Mouse (Mus musculus): ENCODE measurements at regions not wholly inside any gene's neighbourhood (a gene's known extent, or its start where the extent isn't known, plus 50 kb on each side); places are given as distances from the start of the nearest gene placed in this dataset.

DNA sequence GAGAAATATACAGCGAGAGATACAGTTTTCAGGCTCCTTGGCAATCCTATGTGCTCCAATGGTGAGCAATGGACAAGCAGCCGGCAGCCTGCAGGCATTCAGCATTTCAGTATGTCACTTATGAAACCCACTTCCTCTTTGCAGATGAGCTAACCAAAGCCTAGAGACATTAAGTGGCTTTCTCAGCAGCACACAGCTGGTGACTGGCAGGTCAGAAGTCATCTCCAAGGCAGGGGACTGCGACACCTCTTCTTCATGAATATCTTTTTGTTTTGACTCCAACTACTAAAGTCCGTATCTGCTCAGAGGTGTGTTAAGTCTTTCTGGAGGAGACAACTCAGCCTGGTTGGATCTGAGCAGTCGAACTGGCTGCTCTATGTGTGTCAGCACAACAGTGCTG lies 528.8 kb upstream of the Kdm8 start:
- Histone ChIP-seq H3K27me3 (ENCODE audit: control insufficient read depth in 1 of 2, insufficient read depth in 2 of 2, low read length in 2 of 2) (no peaks in the 10 kb centered on the region), H3K79me2 (ENCODE audit: control insufficient read depth, insufficient read depth, low read length, poor library complexity) (no peaks in the 10 kb centered on the region), H3K27ac (ENCODE audit: control insufficient read depth, low read depth, low read length) (no peak overlapping the region), H3K4me1 (ENCODE audit: control insufficient read depth in 1 of 2, insufficient read depth in 2 of 2, low read length in 2 of 2) (no peaks in the 10 kb centered on the region), H3K4me3 (ENCODE audit: control insufficient read depth in 1 of 2, insufficient read depth in 1 of 2, low read depth in 2 of 2, low read length in 2 of 2) (no peak overlapping the region), H3K9me3 (replicated peaks; ENCODE audit: insufficient read depth, low read length) (no peaks in the 10 kb centered on the region), H3K36me3 (ENCODE audit: control insufficient read depth in 1 of 2, insufficient read depth in 2 of 2, low read length in 2 of 2) (no peaks in the 10 kb centered on the region), H3K9ac (ENCODE audit: control insufficient read depth, low read depth, low read length, poor library complexity, severe bottlenecking) (no peak overlapping the region)
- TF ChIP-seq RCOR1 (IDR thresholded peaks at IDR 0.05; ENCODE audit: low read depth, low read length) (no peak), ZKSCAN1 (IDR thresholded peaks at IDR 0.05; ENCODE audit: low read depth, low read length) (no peak), UBTF (IDR thresholded peaks at IDR 0.05; ENCODE audit: borderline replicate concordance, insufficient read depth, low read depth, low read length) (no peak)
- no peak for DNase-seq (ENCODE audit: low read depth, low spot score)

DNA sequence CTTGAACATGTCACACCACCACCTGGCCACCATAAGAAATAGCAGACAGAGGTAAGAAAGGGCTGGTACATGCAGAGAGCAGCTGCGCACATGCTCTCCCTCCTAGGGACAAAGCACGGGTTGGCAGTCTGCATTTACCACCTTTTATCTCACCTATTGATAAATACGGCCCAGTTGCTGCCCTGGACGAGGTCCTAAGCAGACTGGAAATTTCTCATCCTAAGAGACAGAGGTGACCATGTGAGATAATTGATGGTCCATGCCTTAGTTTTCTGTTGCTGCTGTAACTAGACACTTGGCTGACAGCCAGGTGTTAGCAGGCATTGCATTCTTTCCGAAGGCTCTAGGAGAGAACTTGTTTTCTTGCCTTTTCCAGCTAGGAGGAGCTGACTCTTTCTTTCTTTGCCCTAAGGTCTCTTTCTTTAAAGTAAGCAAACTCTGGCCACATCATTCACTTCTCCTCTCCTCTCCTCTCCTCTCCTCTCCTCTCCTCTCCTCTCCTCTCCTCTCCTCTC lies 526.8 kb upstream of the Kdm8 start:
- Histone ChIP-seq H3K27ac (ENCODE audit: control insufficient read depth, low read depth, low read length) (no peak overlapping the region), H3K9ac (ENCODE audit: control insufficient read depth, low read depth, low read length, poor library complexity, severe bottlenecking) (no peak overlapping the region), H3K9me3 (replicated peaks; ENCODE audit: insufficient read depth, low read length) (no peaks in the 10 kb centered on the region), H3K79me2 (ENCODE audit: control insufficient read depth, insufficient read depth, low read length, poor library complexity) (no peaks in the 10 kb centered on the region), H3K4me1 (ENCODE audit: control insufficient read depth in 1 of 2, insufficient read depth in 2 of 2, low read length in 2 of 2) (no peaks in the 10 kb centered on the region), H3K27me3 (ENCODE audit: control insufficient read depth in 1 of 2, insufficient read depth in 2 of 2, low read length in 2 of 2) (no peaks in the 10 kb centered on the region), H3K36me3 (ENCODE audit: control insufficient read depth in 1 of 2, insufficient read depth in 2 of 2, low read length in 2 of 2) (no peaks in the 10 kb centered on the region), H3K4me3 (ENCODE audit: control insufficient read depth in 1 of 2, insufficient read depth in 1 of 2, low read depth in 2 of 2, low read length in 2 of 2) (no peak overlapping the region)
- no peak for DNase-seq (ENCODE audit: low read depth, low spot score)
- TF ChIP-seq TBP (IDR thresholded peaks at IDR 0.05; ENCODE audit: low read depth, low read length), result no peak
- TF ChIP-seq MYB (IDR thresholded peaks at IDR 0.05; ENCODE audit: low read depth, low read length), result no peak
- TF ChIP-seq EP300 (IDR thresholded peaks at IDR 0.05; ENCODE audit: low read depth in 1 of 2, low read length in 2 of 2), result no peak
- TF ChIP-seq MEF2A (IDR thresholded peaks at IDR 0.05; ENCODE audit: extremely low read depth, insufficient replicate concordance, low read depth, low read length, poor library complexity, severe bottlenecking), result no peak
- TF ChIP-seq TAL1 (IDR thresholded peaks at IDR 0.05; ENCODE audit: low read length), result no peak
- TF ChIP-seq MAFK (IDR thresholded peaks at IDR 0.05; ENCODE audit: borderline replicate concordance, low read depth, low read length), result no peak

DNA sequence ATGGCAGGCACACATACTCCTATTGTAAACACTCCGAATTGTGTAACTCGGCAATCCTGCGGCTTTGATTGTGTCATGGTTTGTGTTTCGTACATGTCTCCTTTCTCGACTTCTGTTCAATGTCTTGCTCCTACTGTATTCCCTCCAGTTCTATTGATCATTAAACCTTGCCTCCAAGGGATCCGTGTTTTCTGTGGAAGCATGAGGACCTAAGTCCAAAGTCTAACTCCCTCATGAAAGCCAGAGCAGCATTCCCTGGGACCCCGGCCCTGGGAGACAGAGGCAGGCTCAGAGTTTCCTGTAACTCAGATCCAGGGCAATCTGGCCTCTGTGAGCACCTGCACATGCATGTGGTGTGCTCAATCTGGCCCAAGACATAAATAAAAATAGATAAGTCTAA lies 521.7 kb upstream of the Kdm8 start:
- H3K27ac ChIP-seq (ENCODE audit: control insufficient read depth, low read depth, low read length), result no peak overlapping the region
- H3K9me3 ChIP-seq (replicated peaks; ENCODE audit: insufficient read depth, low read length), result no peaks in the 10 kb centered on the region
- H3K4me3 ChIP-seq (ENCODE audit: control insufficient read depth in 1 of 2, insufficient read depth in 1 of 2, low read depth in 2 of 2, low read length in 2 of 2), result no peak overlapping the region
- TF ChIP-seq GABPA (IDR thresholded peaks at IDR 0.05; ENCODE audit: low read depth, low read length) (no peak), CHD1 (IDR thresholded peaks at IDR 0.05; ENCODE audit: low read depth, low read length) (no peak), TCF12 (IDR thresholded peaks at IDR 0.05; ENCODE audit: low read depth, low read length) (no peak), POLR2AphosphoS2 (IDR thresholded peaks at IDR 0.05; ENCODE audit: low read length) (no peak), CHD2 (IDR thresholded peaks at IDR 0.05; ENCODE audit: low read length) (no peak)
- H3K36me3 ChIP-seq (ENCODE audit: control insufficient read depth in 1 of 2, insufficient read depth in 2 of 2, low read length in 2 of 2), result no peaks in the 10 kb centered on the region
- H3K9ac ChIP-seq (ENCODE audit: control insufficient read depth, low read depth, low read length, poor library complexity, severe bottlenecking), result no peak overlapping the region
- DNase-seq (ENCODE audit: low read depth, low spot score), result no peak
- H3K79me2 ChIP-seq (ENCODE audit: control insufficient read depth, insufficient read depth, low read length, poor library complexity), result no peaks in the 10 kb centered on the region
- no peaks in the 10 kb centered on the region for H3K27me3 ChIP-seq (ENCODE audit: control insufficient read depth in 1 of 2, insufficient read depth in 2 of 2, low read length in 2 of 2)
- no peaks in the 10 kb centered on the region for H3K4me1 ChIP-seq (ENCODE audit: control insufficient read depth in 1 of 2, insufficient read depth in 2 of 2, low read length in 2 of 2)

All from MEL (cell line).